18 mouse cellular contexts compared by ENCODE assay signal in genomic region chr19:47003742-47004511, GRCm38 (mm10).
"Had no signal": no experiment of that assay in that cellular context is flagged by ENCODE, and none has a peak within 500 bp of the region (broad histone marks: within the 10 kb centered on the region; RNA-seq: fewer than 3 reads in every experiment).

No protein-coding gene starts in this region.

- H3K4me3 ChIP-seq: kidney, embryonic 15.5 days; limb, embryonic 12.5 days; limb, embryonic 15.5 days; liver, embryonic 12.5 days; liver, embryonic 15.5 days; lung, embryonic 15.5 days; megakaryocyte, embryonic 14.5 days; midbrain, embryonic 12.5 days; midbrain, embryonic 15.5 days had no signal

- DNase-seq: kidney, adult 8-10 months; kidney, postnatal 10 days; kidney, postnatal 36 days; left cerebral cortex, postnatal 4 days; lung, adult 18-20 months; lung, postnatal 10 days; lung, postnatal 36 days; thymus, postnatal 25 days had no signal

- H3K27ac ChIP-seq: kidney, embryonic 15.5 days; limb, embryonic 12.5 days; limb, embryonic 15.5 days; liver, embryonic 12.5 days; liver, embryonic 15.5 days; lung, embryonic 15.5 days; midbrain, embryonic 12.5 days; midbrain, embryonic 15.5 days had no signal

- H3K4me2 ChIP-seq: kidney, embryonic 15.5 days; limb, embryonic 12.5 days; limb, embryonic 15.5 days; liver, embryonic 12.5 days; liver, embryonic 15.5 days; lung, embryonic 15.5 days; midbrain, embryonic 12.5 days; midbrain, embryonic 15.5 days had no signal

- H3K9ac ChIP-seq: kidney, embryonic 15.5 days; limb, embryonic 12.5 days; limb, embryonic 15.5 days; liver, embryonic 12.5 days; liver, embryonic 15.5 days; lung, embryonic 15.5 days; midbrain, embryonic 12.5 days; midbrain, embryonic 15.5 days had no signal

- ATAC-seq: intestine, postnatal 0 days; liver, embryonic 12.5 days; midbrain, embryonic 15.5 days had no signal

- H3K9me3 ChIP-seq: kidney, embryonic 15.5 days; limb, embryonic 12.5 days; limb, embryonic 15.5 days; liver, embryonic 12.5 days; liver, embryonic 15.5 days; lung, embryonic 15.5 days; midbrain, embryonic 15.5 days had no signal

- H3K4me1 ChIP-seq: kidney, embryonic 15.5 days; limb, embryonic 12.5 days; limb, embryonic 15.5 days; lung, embryonic 15.5 days; midbrain, embryonic 12.5 days; midbrain, embryonic 15.5 days had no signal

- H3K36me3 ChIP-seq: kidney, embryonic 15.5 days; limb, embryonic 12.5 days; limb, embryonic 15.5 days; liver, embryonic 12.5 days; liver, embryonic 15.5 days; lung, embryonic 15.5 days; midbrain, embryonic 12.5 days; midbrain, embryonic 15.5 days had no signal

- H3K27me3 ChIP-seq: limb, embryonic 15.5 days; midbrain, embryonic 12.5 days; midbrain, embryonic 15.5 days had no signal
